Mouse (Mus musculus) macrophage (primary cell): ENCODE data around the gene Rab4a. TPM values are rescaled to one million over a fixed set of nuclear protein-coding genes. Genes with fewer than 3 reads are reported as not detected.
"Not testable (repeated sequence)": the region's sequence is repeated elsewhere in the genome, so short reads cannot be mapped to it uniquely, and the experiment has no call there.

ENCODE experiments used
- H3K27ac ChIP-seq: fragments of 350-480 bp; formaldehyde crosslinking; 2 replicates; pipeline ENCODE4 v1.9.0; 2021
- H3K36me3 ChIP-seq: fragments of 350-480 bp; formaldehyde crosslinking; 2 replicates; pipeline ENCODE4 v1.9.0; 2021; ENCODE audit errors: inconsistent target
- H3K4me3 ChIP-seq: fragments of 350-480 bp; formaldehyde crosslinking; 2 replicates; pipeline ENCODE4 v1.9.0; 2021; ENCODE audit errors: inconsistent target
- H3K79me2 ChIP-seq: fragments of 350-480 bp; formaldehyde crosslinking; 2 replicates; pipeline ENCODE4 v1.9.0; 2021; ENCODE audit errors: inconsistent target
- WGBS: methylation state at CpG from one replicate; pipeline ENCODE4 v1.1.7; 2026; ENCODE audit warnings: inconsistent platforms; ENCODE audit not compliant: missing documents; 5-methylcytosine and 5-hydroxymethylcytosine counted together
- polyA plus RNA-seq: library from polyadenylated mRNA; stranded (reverse); fragments of 250-400 nt; gene quantifications from 3 replicates; pipeline ENCODE4 v1.2.4, GENCODE M21; 2018; ENCODE audit warnings: inconsistent platforms

Rab4a gene
- polyA plus RNA-seq, 1 experiment from 2014 or later, result 5.6 TPM

DNA sequence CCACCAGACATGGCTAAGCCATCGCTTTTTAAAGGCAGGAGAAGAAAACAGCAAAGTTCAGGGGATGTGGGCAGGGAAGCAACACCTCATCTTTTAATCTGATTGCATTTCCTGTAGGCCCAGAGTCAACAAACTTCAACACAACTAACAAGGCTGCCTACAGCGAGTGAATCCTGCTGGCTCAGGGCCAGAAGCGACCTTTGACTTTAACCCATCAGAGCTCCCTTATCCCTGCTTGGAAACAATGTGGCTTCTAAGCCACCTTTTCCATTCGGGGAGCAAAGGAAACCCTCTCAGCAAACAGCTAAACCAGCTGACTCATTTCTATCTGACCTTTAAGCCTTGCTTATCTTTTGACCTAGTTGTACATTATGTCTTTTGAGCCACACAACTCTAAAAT, 9.0 kb upstream of the Rab4a start:
- Histone ChIP-seq H3K4me3 (no peak overlapping the region), H3K36me3 (no peaks in the 10 kb centered on the region), H3K79me2 (no peaks in the 10 kb centered on the region), H3K27ac (no peak overlapping the region)
- WGBS, result 84% methylated on average over 4 of the region's 4 CpGs

DNA sequence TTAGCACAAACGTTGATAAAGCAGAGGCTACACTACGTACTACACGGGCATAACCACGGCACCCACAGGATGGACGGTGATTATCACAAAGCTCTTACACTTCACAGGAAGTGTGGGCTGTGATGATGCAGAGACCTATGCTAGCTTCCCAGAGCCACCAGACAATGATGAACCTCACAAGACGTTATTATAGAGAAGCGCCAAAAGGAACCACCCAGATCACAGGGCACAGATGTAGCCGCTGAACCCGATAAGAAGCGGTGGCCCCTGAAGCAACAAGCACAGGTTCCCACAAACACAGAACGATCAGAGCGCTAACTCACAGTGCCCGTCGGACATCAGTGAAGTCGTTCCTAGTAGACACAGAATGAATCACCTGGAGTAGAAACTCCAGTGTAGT, 7.9 kb upstream of the Rab4a start:
- Histone ChIP-seq H3K79me2 (no peaks in the 10 kb centered on the region), H3K4me3 (no peak overlapping the region), H3K27ac (no peak overlapping the region), H3K36me3 (no peaks in the 10 kb centered on the region)
- 77% methylated on average over 15 of the region's 15 CpGs for WGBS

DNA sequence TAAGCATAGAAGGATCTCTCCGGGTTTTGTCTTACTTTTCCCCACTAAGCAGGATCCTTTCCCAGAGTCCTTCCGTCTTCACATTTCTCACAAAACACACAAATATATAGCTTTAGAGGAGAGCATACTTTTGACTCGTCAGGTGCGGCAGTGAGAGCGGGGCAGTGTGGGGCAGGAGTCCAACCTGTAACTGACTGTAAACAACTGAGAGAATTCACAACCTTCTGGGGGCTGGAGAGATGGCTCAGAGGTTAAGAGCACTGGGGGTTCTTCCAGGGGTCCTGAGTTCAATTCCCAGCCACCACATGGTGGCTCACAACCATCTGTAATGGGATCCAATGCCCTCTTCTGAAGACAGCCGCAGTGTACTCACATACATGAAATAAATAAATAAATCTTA, 6.4 kb upstream of the Rab4a start:
- 93% methylated on average over 6 of the region's 6 CpGs for WGBS
- no peaks in the 10 kb centered on the region for H3K79me2 ChIP-seq
- no peaks in the 10 kb centered on the region for H3K36me3 ChIP-seq
- H3K27ac ChIP-seq, result no peak overlapping the region
- H3K4me3 ChIP-seq, result no peak overlapping the region

DNA sequence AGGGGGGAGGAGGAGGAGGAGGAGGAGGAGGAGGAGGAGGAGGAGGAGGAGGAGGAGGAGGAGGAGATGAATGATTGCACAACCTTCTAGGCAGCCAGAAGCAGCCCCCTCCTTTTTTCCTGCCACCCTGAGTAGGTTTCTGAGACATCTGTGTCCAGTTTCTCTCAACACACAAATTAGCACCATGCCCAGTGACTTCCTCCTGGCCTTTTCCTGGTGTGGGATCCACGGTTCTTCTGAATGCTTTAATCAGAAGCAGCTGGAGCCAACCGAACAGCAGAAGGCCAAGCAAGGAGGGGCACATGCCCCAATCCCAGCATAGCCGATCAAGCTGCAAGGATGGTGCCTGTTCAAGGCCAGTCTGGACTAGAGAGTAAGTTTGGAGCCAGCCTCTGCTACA, 5.9 kb upstream of the Rab4a start:
- H3K27ac ChIP-seq, result no peak overlapping the region
- WGBS, result 57% methylated on average over 3 of the region's 3 CpGs
- H3K4me3 ChIP-seq, result no peak overlapping the region

GRCm38 (mm10) chr8:123800867-123801266, 4.9 kb upstream of the Rab4a start:
- no peaks in the 10 kb centered on the region for H3K79me2 ChIP-seq
- 97% methylated on average over 7 of the region's 7 CpGs for WGBS
- no peaks in the 10 kb centered on the region for H3K36me3 ChIP-seq
- no peak overlapping the region for H3K4me3 ChIP-seq
- H3K27ac ChIP-seq, result no peak overlapping the region

More for the DNA sequence above, 5.9 kb upstream of the Rab4a start:
- no peaks in the 10 kb centered on the region for H3K79me2 ChIP-seq
- H3K36me3 ChIP-seq, result no peaks in the 10 kb centered on the region

GRCm38 (mm10) chr8:123801538-123801937, 4.2 kb upstream of the Rab4a start:
- Histone ChIP-seq H3K4me3 (no peak overlapping the region), H3K27ac (no peak overlapping the region), H3K36me3 (no peaks in the 10 kb centered on the region), H3K79me2 (no peaks in the 10 kb centered on the region)
- 100% methylated on average over 2 of the region's 2 CpGs for WGBS

DNA sequence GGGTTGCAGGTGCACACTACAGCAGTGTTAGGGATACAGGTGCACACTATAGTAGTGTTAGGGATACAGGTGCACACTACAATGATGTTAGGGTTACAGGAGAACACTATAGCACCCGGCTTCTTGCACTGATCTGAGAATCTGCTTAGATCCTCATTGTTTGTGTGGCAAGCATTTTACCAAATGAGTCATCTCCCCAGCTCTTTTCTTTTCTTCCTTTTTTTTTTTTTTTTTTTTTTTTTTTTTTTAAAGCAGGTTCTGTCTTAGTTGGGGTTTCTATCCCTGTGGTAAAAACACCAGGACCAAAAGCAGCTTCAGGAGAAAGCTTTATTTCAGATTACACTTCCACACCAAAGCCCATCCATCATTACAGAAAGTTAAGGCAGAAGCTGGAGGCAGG, 2.1 kb upstream of the Rab4a start:
- Histone ChIP-seq H3K27ac (no peak overlapping the region), H3K4me3 (no peak overlapping the region), H3K36me3 (no peaks in the 10 kb centered on the region), H3K79me2 (no peaks in the 10 kb centered on the region)
- 33% methylated on average over 1 of the region's 1 CpGs for WGBS

- Histone ChIP-seq H3K79me2 (no peaks in the 10 kb centered on the region), H3K36me3 (no peaks in the 10 kb centered on the region), H3K4me3 (no peak overlapping the region), H3K27ac (no peak overlapping the region)
- WGBS, result 76% methylated on average over 6 of the region's 7 CpGs
Measured at GRCm38 (mm10) chr8:123804586-123804985, 1.2 kb upstream of the Rab4a start.

- Histone ChIP-seq H3K79me2 (no peaks in the 10 kb centered on the region), H3K4me3 (no peak overlapping the region; the same call in 1 of the 2 replicates), H3K36me3 (no peaks in the 10 kb centered on the region), H3K27ac (no peak overlapping the region)
- 49% methylated on average over 15 of the region's 15 CpGs for WGBS
Measured at GRCm38 (mm10) chr8:123805209-123805717, 522 bp upstream of the Rab4a start.

DNA sequence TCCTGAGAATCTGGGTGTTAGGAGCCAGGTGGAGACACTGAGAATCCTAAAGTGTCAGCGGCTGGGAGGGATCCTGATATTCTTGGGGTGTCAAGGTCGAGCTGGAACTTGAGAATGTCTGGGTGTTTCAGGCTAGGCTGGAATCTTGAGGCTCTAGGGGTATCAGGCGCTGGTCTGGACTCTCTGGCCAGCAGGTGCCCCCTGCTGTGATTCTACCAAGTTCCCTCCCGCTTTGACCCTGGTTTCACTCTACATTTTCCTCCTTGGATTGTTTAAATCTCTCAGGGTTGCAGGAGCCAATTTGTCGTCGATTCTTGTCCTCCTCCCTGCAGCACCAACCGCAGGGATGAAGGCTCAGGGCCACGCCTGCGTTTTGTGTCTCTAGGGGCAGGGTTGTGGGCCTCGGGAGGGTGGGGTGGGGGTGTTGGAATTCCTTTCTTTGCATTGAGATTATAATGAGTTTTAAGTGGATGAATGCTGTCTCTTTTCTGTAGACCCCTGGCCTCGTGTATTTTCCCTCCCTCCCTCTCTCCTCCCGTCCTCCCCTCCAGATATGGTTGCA, 670 bp downstream of the Rab4a start:
- 16% methylated on average over 11 of the region's 12 CpGs for WGBS
- Histone ChIP-seq H3K36me3 (no peaks in the 10 kb centered on the region), H3K4me3 (peak overlapping the region; percentile 49), H3K27ac (no peak overlapping the region), H3K79me2 (no peaks in the 10 kb centered on the region)

GRCm38 (mm10) chr8:123807024-123807431, 1.2 kb downstream of the Rab4a start:
- WGBS, result 13% methylated on average over 14 of the region's 14 CpGs
- no peak overlapping the region for H3K4me3 ChIP-seq
- no peaks in the 10 kb centered on the region for H3K36me3 ChIP-seq
- H3K79me2 ChIP-seq, result no peaks in the 10 kb centered on the region
- no peak overlapping the region for H3K27ac ChIP-seq

GRCm38 (mm10) chr8:123807852-123808573, 2.2 kb downstream of the Rab4a start:
- Histone ChIP-seq H3K79me2 (no peaks in the 10 kb centered on the region), H3K27ac (no peak overlapping the region), H3K4me3 (no peak overlapping the region), H3K36me3 (no peaks in the 10 kb centered on the region)
- WGBS, result 71% methylated on average over 6 of the region's 6 CpGs

GRCm38 (mm10) chr8:123808671-123809070, 2.9 kb downstream of the Rab4a start:
- WGBS, result 97% methylated on average over 5 of the region's 7 CpGs
- H3K79me2 ChIP-seq, result no peaks in the 10 kb centered on the region
- no peaks in the 10 kb centered on the region for H3K36me3 ChIP-seq
- H3K4me3 ChIP-seq, result no peak overlapping the region
- no peak overlapping the region for H3K27ac ChIP-seq

GRCm38 (mm10) chr8:123809342-123809741, 3.6 kb downstream of the Rab4a start:
- H3K36me3 ChIP-seq, H3K4me3 ChIP-seq, H3K27ac ChIP-seq, H3K79me2 ChIP-seq: not testable (repeated sequence)
- WGBS, result 98% methylated on average over 4 of the region's 4 CpGs

- 86% methylated on average over 5 of the region's 5 CpGs for whole genome bisulfite sequencing
- Histone ChIP-seq H3K4me3 (no peak overlapping the region), H3K79me2 (no peaks in the 10 kb centered on the region), H3K27ac (no peak overlapping the region), H3K36me3 (no peaks in the 10 kb centered on the region)
Measured at GRCm38 (mm10) chr8:123812227-123812626, 6.4 kb downstream of the Rab4a start.
